Mouse (Mus musculus): ENCODE data around the gene Catsper4.

DNA sequence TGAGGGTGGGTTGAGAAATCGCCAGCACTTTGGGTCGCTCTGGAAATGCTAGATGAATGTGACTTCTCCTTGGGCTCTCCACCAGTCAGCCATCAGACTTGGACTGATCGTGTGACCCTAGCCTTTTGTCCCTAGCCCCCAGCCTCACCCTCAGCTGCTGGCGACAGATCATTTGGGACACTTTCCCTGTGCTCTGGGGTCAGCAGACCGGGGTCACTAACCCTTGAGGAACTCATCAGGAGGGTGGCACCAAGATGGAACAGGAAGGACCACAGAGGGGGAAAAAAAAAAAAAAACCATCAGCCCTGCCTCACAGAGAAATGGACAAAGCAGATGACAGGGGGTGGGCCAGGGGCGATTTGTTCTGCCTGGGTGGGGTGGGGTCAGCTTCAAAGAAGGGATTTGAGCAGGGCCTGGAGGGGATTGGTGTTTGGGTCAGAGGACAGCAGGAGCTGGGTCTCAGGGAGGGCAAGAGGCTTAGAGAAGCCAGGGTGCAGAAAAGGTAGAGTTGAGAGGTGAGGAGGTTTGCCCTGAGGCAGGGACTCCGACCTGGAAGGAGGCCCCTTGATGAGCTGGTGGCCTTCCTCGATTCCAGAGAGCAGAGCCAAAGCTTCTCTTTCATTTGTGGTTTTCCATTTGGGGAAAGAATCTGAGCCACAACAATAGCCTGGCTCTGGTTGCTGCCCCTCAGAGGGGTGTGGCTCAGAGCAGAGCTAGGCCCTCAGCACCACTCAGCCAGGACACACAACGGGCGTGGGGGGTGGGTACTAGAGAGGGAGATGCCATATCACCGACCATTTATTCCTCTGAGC is 30.2 kb upstream of the Catsper4 start:
- TF ChIP-seq CTCF (IDR thresholded peaks at IDR 0.05; ENCODE audit: low read depth) (no peak), EP300 (IDR thresholded peaks at IDR 0.05; ENCODE audit: low read depth) (no peak)

All from liver, embryonic 14.5 days (tissue).